Mouse (Mus musculus) midbrain, embryonic 16.5 days (tissue): ENCODE results near the gene Hoxd1. TPM values are rescaled to one million over a fixed set of nuclear protein-coding genes. Genes with fewer than 3 reads are reported as not detected.

Experiments
- ATAC-seq: fragments of 200-750 bp; cut with Nextera tagmentation; 2 replicates; pipeline ENCODE4 v1.8.0; 2017; ENCODE audit warnings: moderate TSS enrichment
- H3K27ac ChIP-seq: fragments of 300-500 bp; sonication (generic); 2 replicates; pipeline ENCODE4 v1.5.1; 2014; ENCODE audit warnings: mild to moderate bottlenecking, low read length, mixed read lengths
- H3K27me3 ChIP-seq: fragments of 300-500 bp; sonication (generic); 2 replicates; pipeline ENCODE4 v1.6.1; 2014; ENCODE audit warnings: low read depth, low read length, mixed read lengths; ENCODE audit not compliant: control insufficient read depth, insufficient read depth
- H3K36me3 ChIP-seq: fragments of 300-500 bp; sonication (generic); 2 replicates; pipeline ENCODE4 v1.6.1; 2014; ENCODE audit warnings: mild to moderate bottlenecking, low read length, moderate library complexity, mixed read lengths; ENCODE audit not compliant: control insufficient read depth, insufficient read depth
- H3K4me1 ChIP-seq: fragments of 300-500 bp; sonication (generic); 2 replicates; pipeline ENCODE4 v1.6.1; 2014; ENCODE audit warnings: mild to moderate bottlenecking, low read length, mixed read lengths; ENCODE audit not compliant: control insufficient read depth, insufficient read depth
- H3K4me2 ChIP-seq: fragments of 300-500 bp; sonication (generic); 2 replicates; pipeline ENCODE4 v1.6.1; 2014; ENCODE audit warnings: mild to moderate bottlenecking, low read length, mixed read lengths
- H3K4me3 ChIP-seq: fragments of 300-500 bp; sonication (generic); 2 replicates; pipeline ENCODE4 v1.5.1; 2014; ENCODE audit warnings: low read depth, mild to moderate bottlenecking, low read length, moderate library complexity, mixed read lengths
- H3K9ac ChIP-seq: fragments of 300-500 bp; sonication (generic); 2 replicates; pipeline ENCODE4 v1.6.1; 2014; ENCODE audit warnings: low read depth, low read length, mixed read lengths
- H3K9me3 ChIP-seq: fragments of 300-500 bp; sonication (generic); replicated peaks from 2 replicates; pipeline ENCODE4 v1.6.1; 2014; ENCODE audit warnings: mild to moderate bottlenecking, low read length, mixed read lengths; ENCODE audit not compliant: control insufficient read depth, poor library complexity, severe bottlenecking
- WGBS: fragments of 180-500 bp; shearing (Covaris S2); extraction: QIAGEN DNeasy Blood & Tissue Kit; methylation state at CpG from one replicate; pipeline ENCODE4 v1.1.7; 2014; 5-methylcytosine and 5-hydroxymethylcytosine counted together
- polyA plus RNA-seq: library from polyadenylated mRNA; unstranded; fragments of >200 nt; fragmentation: Nextera tagmentation; extraction: Ambion mirVana; gene quantifications from 2 replicates; pipeline ENCODE4 v1.2.1, GENCODE M21; 2015

The Hoxd1 gene
- polyA plus RNA-seq, 1 experiment from 2014 or later = not detected

- Histone ChIP-seq H3K4me2 (peak overlapping the region; percentile 18; the same call in 1 of the 2 replicates), H3K9ac (no peak overlapping the region), H3K4me3 (0 out of 2 replicates have a peak overlapping the region, but pooled peaks have one; percentile 12), H3K36me3 (no peaks in the 10 kb centered on the region), H3K4me1 (peaks cover 8% of the 10 kb centered on the region; the same call in 1 of the 2 replicates), H3K9me3 (0 out of 2 replicates have a peak, but pooled peaks cover 3% of the 10 kb centered on the region), H3K27me3 (peaks cover 73% of the 10 kb centered on the region), H3K27ac (no peak overlapping the region)
- no peak for ATAC-seq
- WGBS = 1% methylated on average over 45 of the region's 45 CpGs
These were observed 10.2 kb upstream of the Hoxd1 start for GRCm38 (mm10) chr2:74752431-74753174.

- Histone ChIP-seq H3K4me3 (0 out of 2 replicates have a peak overlapping the region, but pooled peaks have one; percentile 12), H3K27ac (no peak overlapping the region), H3K4me2 (peak overlapping the region; percentile 18; the same call in 1 of the 2 replicates), H3K4me1 (peaks cover 8% of the 10 kb centered on the region; the same call in 1 of the 2 replicates), H3K9me3 (0 out of 2 replicates have a peak, but pooled peaks cover 3% of the 10 kb centered on the region), H3K9ac (no peak overlapping the region), H3K27me3 (peaks cover 75% of the 10 kb centered on the region), H3K36me3 (no peaks in the 10 kb centered on the region)
- WGBS = 2% methylated on average over 22 of the region's 25 CpGs
- no peak for ATAC-seq
These were observed 9.6 kb upstream of the Hoxd1 start for GRCm38 (mm10) chr2:74753175-74753523.

- WGBS = 15% methylated on average over 5 of the region's 5 CpGs
- Histone ChIP-seq H3K36me3 (no peaks in the 10 kb centered on the region), H3K4me2 (no peak overlapping the region), H3K9ac (no peak overlapping the region), H3K4me3 (no peak overlapping the region), H3K27me3 (peaks cover 80% of the 10 kb centered on the region), H3K9me3 (0 out of 2 replicates have a peak, but pooled peaks cover 3% of the 10 kb centered on the region), H3K27ac (no peak overlapping the region), H3K4me1 (peaks cover 8% of the 10 kb centered on the region; the same call in 1 of the 2 replicates)
- no peak for ATAC-seq
These were observed 9.1 kb upstream of the Hoxd1 start for GRCm38 (mm10) chr2:74753711-74754110.

GRCm38 (mm10) chr2:74760146-74760545 lies 2.6 kb upstream of the Hoxd1 start:
- ATAC-seq = no peak
- WGBS = 4% methylated on average over 1 of the region's 1 CpGs
- Histone ChIP-seq H3K4me3 (no peak overlapping the region), H3K27ac (no peak overlapping the region), H3K9me3 (0 out of 2 replicates have a peak, but pooled peaks cover 3% of the 10 kb centered on the region), H3K9ac (no peak overlapping the region), H3K27me3 (peaks cover 85% of the 10 kb centered on the region), H3K4me1 (peaks cover 14% of the 10 kb centered on the region), H3K4me2 (no peak overlapping the region), H3K36me3 (no peaks in the 10 kb centered on the region)

GRCm38 (mm10) chr2:74761941-74762340 lies 839 bp upstream of the Hoxd1 start:
- ATAC-seq = no peak
- Histone ChIP-seq H3K27me3 (peaks cover 85% of the 10 kb centered on the region), H3K9me3 (no peaks in the 10 kb centered on the region), H3K4me2 (no peak overlapping the region), H3K4me3 (no peak overlapping the region), H3K4me1 (peaks cover 14% of the 10 kb centered on the region), H3K27ac (no peak overlapping the region), H3K9ac (no peak overlapping the region), H3K36me3 (no peaks in the 10 kb centered on the region)
- WGBS = 5% methylated on average over 13 of the region's 13 CpGs

GRCm38 (mm10) chr2:74763245-74763735 lies 510 bp downstream of the Hoxd1 start:
- no peak overlapping the region for H3K27ac ChIP-seq
- H3K4me3 ChIP-seq = peak overlapping the region; percentile 44
- peak overlapping the region; percentile 10; the same call in 1 of the 2 replicates for H3K9ac ChIP-seq
- ATAC-seq = no peak
- H3K4me2 ChIP-seq = peak overlapping the region; percentile 82
- H3K9me3 ChIP-seq = no peaks in the 10 kb centered on the region
- no peaks in the 10 kb centered on the region for H3K36me3 ChIP-seq
- 1% methylated on average over 42 of the region's 53 CpGs for WGBS
- H3K4me1 ChIP-seq = peaks cover 14% of the 10 kb centered on the region
- H3K27me3 ChIP-seq = peaks cover 75% of the 10 kb centered on the region

- Histone ChIP-seq H3K36me3 (no peaks in the 10 kb centered on the region), H3K9ac (no peak overlapping the region), H3K27ac (no peak overlapping the region), H3K27me3 (peaks cover 73% of the 10 kb centered on the region), H3K9me3 (no peaks in the 10 kb centered on the region), H3K4me1 (peaks cover 14% of the 10 kb centered on the region), H3K4me2 (no peak overlapping the region), H3K4me3 (no peak overlapping the region)
- ATAC-seq = no peak
- 54% methylated on average over 10 of the region's 10 CpGs for WGBS
These were observed 1.2 kb downstream of the Hoxd1 start for GRCm38 (mm10) chr2:74763976-74764375.

- H3K9me3 ChIP-seq = no peaks in the 10 kb centered on the region
- no peaks in the 10 kb centered on the region for H3K27me3 ChIP-seq
- no peak for ATAC-seq
- no peaks in the 10 kb centered on the region for H3K36me3 ChIP-seq
- H3K4me3 ChIP-seq = no peak overlapping the region
- WGBS = 78% methylated on average over 2 of the region's 2 CpGs
- no peak overlapping the region for H3K27ac ChIP-seq
- no peaks in the 10 kb centered on the region for H3K4me1 ChIP-seq
- no peak overlapping the region for H3K9ac ChIP-seq
- H3K4me2 ChIP-seq = no peak overlapping the region
These were observed 11.6 kb downstream of the Hoxd1 start for GRCm38 (mm10) chr2:74774359-74774758.
